Mouse (Mus musculus): ENCODE measurements around the gene Ltbp4. TPM values are rescaled to one million over a fixed set of nuclear protein-coding genes. Genes with fewer than 3 reads are reported as not detected.

Ltbp4 gene
- total and polyA plus RNA-seq, 3 experiments = 2.9 to 14.2 TPM; not detected in 1

DNA sequence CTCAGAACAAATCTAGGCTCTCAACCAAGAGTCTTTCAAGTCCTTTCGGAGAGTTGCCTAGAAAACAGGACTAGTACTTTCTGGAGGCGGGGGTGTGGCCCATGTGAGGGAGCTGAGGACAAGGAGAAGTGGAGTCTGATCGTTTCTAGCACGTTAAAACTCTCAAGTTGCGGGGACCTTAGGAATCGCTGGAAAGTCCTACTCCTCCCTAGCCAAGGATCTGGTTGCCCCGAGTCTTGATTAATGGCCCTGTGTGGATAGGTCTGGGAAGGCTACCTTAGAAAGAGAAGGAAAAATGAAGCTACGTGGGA, 6.0 kb downstream of the Ltbp4 start:
- no peaks in the 10 kb centered on the region for H3K9me3 ChIP-seq (replicated peaks; ENCODE audit: insufficient read depth, low read length)
- H3K79me2 ChIP-seq (ENCODE audit: control insufficient read depth, insufficient read depth, low read length, poor library complexity) = peaks cover 7% of the 10 kb centered on the region; the same call in 1 of the 2 replicates
- H3K36me3 ChIP-seq (ENCODE audit: control insufficient read depth in 1 of 2, insufficient read depth in 2 of 2, low read length in 2 of 2) = peaks cover 0 to 2% of the 10 kb centered on the region in 2 experiments; a peak in 2 of 4 replicates
- peak overlapping the region; percentile 61 for H3K9ac ChIP-seq (ENCODE audit: control insufficient read depth, low read depth, low read length, poor library complexity, severe bottlenecking)
- peaks cover 0 to 16% of the 10 kb centered on the region in 2 experiments; a peak in 2 of 4 replicates for H3K4me1 ChIP-seq (ENCODE audit: control insufficient read depth in 1 of 2, insufficient read depth in 2 of 2, low read length in 2 of 2)
- peak overlapping the region; percentile 48 to 53 for H3K4me3 ChIP-seq (ENCODE audit: control insufficient read depth in 1 of 2, insufficient read depth in 1 of 2, low read depth in 2 of 2, low read length in 2 of 2)
- TF ChIP-seq POLR2A (IDR thresholded peaks at IDR 0.05; ENCODE audit: control insufficient read depth in 1 of 2, insufficient read depth in 1 of 2, low read depth in 1 of 2, low read length in 2 of 2, poor library complexity in 1 of 2) (no peak), TBP (IDR thresholded peaks at IDR 0.05; ENCODE audit: low read depth, low read length) (0 out of 2 replicates have a peak, but pooled peaks have one; percentile 8), CTCF (IDR thresholded peaks at IDR 0.05 in 2 of 3, conservative IDR thresholded peaks at IDR 0.05 in 1 of 3; ENCODE audit: control insufficient read depth in 1 of 3, insufficient read depth in 1 of 3, low read depth in 2 of 3, low read length in 3 of 3, poor library complexity in 1 of 3, severe bottlenecking in 1 of 3) (no peak), MXI1 (IDR thresholded peaks at IDR 0.05; ENCODE audit: low read depth, low read length) (peak; percentile 63)
- peak; percentile 76 for DNase-seq (ENCODE audit: low read depth, low spot score)
- peak overlapping the region; percentile 75 for H3K27ac ChIP-seq (ENCODE audit: control insufficient read depth, low read depth, low read length)
- H3K27me3 ChIP-seq (ENCODE audit: control insufficient read depth in 1 of 2, insufficient read depth in 2 of 2, low read length in 2 of 2) = no peaks in the 10 kb centered on the region; a peak in 1 of 4 replicates

DNA sequence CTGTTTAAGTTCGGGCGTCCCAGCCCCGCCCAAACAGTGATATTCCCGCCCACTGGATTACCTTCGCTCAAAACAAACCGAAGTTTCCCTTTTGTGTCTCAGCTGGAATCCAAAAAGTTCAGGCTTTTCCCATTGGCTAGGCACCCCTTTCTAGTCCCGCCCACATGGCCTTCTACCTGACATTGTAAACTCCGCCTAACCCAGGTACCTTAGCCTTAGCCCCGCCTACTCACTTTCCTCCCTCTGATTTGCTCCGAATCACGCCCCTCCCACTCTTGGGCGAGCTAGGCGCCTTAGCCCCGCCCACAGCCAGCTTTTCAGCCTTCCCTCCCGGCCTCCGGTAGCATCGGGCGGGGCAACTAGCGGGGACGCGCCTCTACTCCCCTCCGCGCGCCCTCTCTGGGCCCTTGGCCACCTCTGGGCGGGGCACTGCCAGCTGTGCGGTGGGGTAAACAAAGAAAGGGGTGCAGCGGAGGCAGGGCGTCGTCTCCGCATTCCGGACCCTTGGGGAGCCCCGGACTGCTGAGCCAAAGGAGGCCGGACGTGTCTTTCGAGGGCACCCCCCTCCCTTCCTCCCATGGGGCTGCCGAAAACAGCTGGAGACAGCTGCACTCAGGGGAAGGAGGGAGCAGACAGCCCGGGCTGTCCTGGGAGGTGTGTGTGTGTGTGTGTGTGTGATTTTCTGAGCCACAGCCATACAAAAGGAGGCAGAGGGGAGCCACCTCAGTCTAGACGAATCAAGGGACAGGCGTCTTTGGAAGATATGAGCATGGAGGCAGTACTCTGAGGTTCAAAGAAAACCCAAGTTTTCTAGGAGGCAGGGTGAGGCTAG, 6.6 kb downstream of the Ltbp4 start:
- H3K27me3 ChIP-seq (ENCODE audit: control insufficient read depth in 1 of 2, insufficient read depth in 2 of 2, low read length in 2 of 2) = no peaks in the 10 kb centered on the region
- peak; percentile 55; the same call in 1 of the 2 replicates for TF ChIP-seq ETS1 (IDR thresholded peaks at IDR 0.05; ENCODE audit: low read depth, low read length)
- no peak for TF ChIP-seq MYC (IDR thresholded peaks at IDR 0.05; ENCODE audit: low read depth, low read length)
- peak; percentile 6; the same call in 1 of the 2 replicates for TF ChIP-seq RCOR1 (IDR thresholded peaks at IDR 0.05; ENCODE audit: low read depth, low read length)
- peak; percentile 48; the same call in 1 of the 2 replicates for TF ChIP-seq MAX (IDR thresholded peaks at IDR 0.05; ENCODE audit: low read length)
- no peak; a peak in 1 of 4 replicates for TF ChIP-seq POLR2A (IDR thresholded peaks at IDR 0.05; ENCODE audit: control insufficient read depth in 1 of 2, insufficient read depth in 1 of 2, low read depth in 1 of 2, low read length in 2 of 2, poor library complexity in 1 of 2)
- TF ChIP-seq TBP (IDR thresholded peaks at IDR 0.05; ENCODE audit: low read depth, low read length) = no peak
- TF ChIP-seq CHD1 (IDR thresholded peaks at IDR 0.05; ENCODE audit: low read depth, low read length) = no peak
- TF ChIP-seq HCFC1 (IDR thresholded peaks at IDR 0.05; ENCODE audit: low read depth, low read length) = no peak
- TF ChIP-seq NELFE (IDR thresholded peaks at IDR 0.05; ENCODE audit: low read depth, low read length) = no peak
- no peak for TF ChIP-seq SMC3 (IDR thresholded peaks at IDR 0.05; ENCODE audit: low read depth, low read length)
- no peak for TF ChIP-seq ZKSCAN1 (IDR thresholded peaks at IDR 0.05; ENCODE audit: low read depth, low read length)
- TF ChIP-seq GATA1 (IDR thresholded peaks at IDR 0.05; ENCODE audit: low read depth, low read length) = no peak
- 0 out of 2 replicates have a peak, but pooled peaks have one; percentile 16 for TF ChIP-seq USF1 (IDR thresholded peaks at IDR 0.05; ENCODE audit: low read depth, low read length)
- no peak for TF ChIP-seq EP300 (IDR thresholded peaks at IDR 0.05; ENCODE audit: low read depth in 1 of 2, low read length in 2 of 2)
- TF ChIP-seq MAZ (IDR thresholded peaks at IDR 0.05; ENCODE audit: low read depth, low read length) = peak; percentile 78; the same call in 1 of the 2 replicates
- TF ChIP-seq MYB (IDR thresholded peaks at IDR 0.05; ENCODE audit: low read depth, low read length) = no peak
- peak; percentile 69 for TF ChIP-seq SIN3A (IDR thresholded peaks at IDR 0.05; ENCODE audit: low read length)
- no peak for TF ChIP-seq GABPA (IDR thresholded peaks at IDR 0.05; ENCODE audit: low read depth, low read length)
- no peak; the same call in 1 of the 2 replicates for TF ChIP-seq POLR2AphosphoS2 (IDR thresholded peaks at IDR 0.05; ENCODE audit: low read length)
- no peak for TF ChIP-seq CHD2 (IDR thresholded peaks at IDR 0.05; ENCODE audit: low read length)
- no peak; the same call in 1 of the 2 replicates for TF ChIP-seq BHLHE40 (IDR thresholded peaks at IDR 0.05; ENCODE audit: borderline replicate concordance, low read depth, low read length)
- no peak for TF ChIP-seq JUND (IDR thresholded peaks at IDR 0.05; ENCODE audit: low read depth, low read length)
- TF ChIP-seq USF2 (IDR thresholded peaks at IDR 0.05; ENCODE audit: borderline replicate concordance in 1 of 2, insufficient read depth in 1 of 2, low read depth in 1 of 2, low read length in 2 of 2) = no peak
- TF ChIP-seq CTCF (IDR thresholded peaks at IDR 0.05 in 2 of 3, conservative IDR thresholded peaks at IDR 0.05 in 1 of 3; ENCODE audit: control insufficient read depth in 1 of 3, insufficient read depth in 1 of 3, low read depth in 2 of 3, low read length in 3 of 3, poor library complexity in 1 of 3, severe bottlenecking in 1 of 3) = no peak
- 0 out of 2 replicates have a peak, but pooled peaks have one; percentile 40 for TF ChIP-seq E2F4 (IDR thresholded peaks at IDR 0.05; ENCODE audit: borderline replicate concordance, low read depth, low read length)
- H3K9ac ChIP-seq (ENCODE audit: control insufficient read depth, low read depth, low read length, poor library complexity, severe bottlenecking) = peak overlapping the region; percentile 43
- peak overlapping the region; percentile 75 for H3K27ac ChIP-seq (ENCODE audit: control insufficient read depth, low read depth, low read length)
- peaks cover 7% of the 10 kb centered on the region; the same call in 1 of the 2 replicates for H3K79me2 ChIP-seq (ENCODE audit: control insufficient read depth, insufficient read depth, low read length, poor library complexity)
- H3K4me3 ChIP-seq (ENCODE audit: control insufficient read depth in 1 of 2, insufficient read depth in 1 of 2, low read depth in 2 of 2, low read length in 2 of 2) = peak overlapping the region; percentile 48 to 68
- H3K36me3 ChIP-seq (ENCODE audit: control insufficient read depth in 1 of 2, insufficient read depth in 2 of 2, low read length in 2 of 2) = peaks cover 0 to 2% of the 10 kb centered on the region in 2 experiments; a peak in 2 of 4 replicates
- peaks cover 0 to 16% of the 10 kb centered on the region in 2 experiments; a peak in 2 of 4 replicates for H3K4me1 ChIP-seq (ENCODE audit: control insufficient read depth in 1 of 2, insufficient read depth in 2 of 2, low read length in 2 of 2)
- H3K9me3 ChIP-seq (replicated peaks; ENCODE audit: insufficient read depth, low read length) = no peaks in the 10 kb centered on the region
- peak; percentile 98 for DNase-seq (ENCODE audit: low read depth, low spot score)
